Mouse (Mus musculus): Measurements from ENCODE around the gene Utp6. TPM values are rescaled to one million over a fixed set of nuclear protein-coding genes. Genes with fewer than 3 reads are reported as not detected.

Utp6 gene
- polyA plus RNA-seq, 2 experiments, result 29.9 to 54.8 TPM

DNA sequence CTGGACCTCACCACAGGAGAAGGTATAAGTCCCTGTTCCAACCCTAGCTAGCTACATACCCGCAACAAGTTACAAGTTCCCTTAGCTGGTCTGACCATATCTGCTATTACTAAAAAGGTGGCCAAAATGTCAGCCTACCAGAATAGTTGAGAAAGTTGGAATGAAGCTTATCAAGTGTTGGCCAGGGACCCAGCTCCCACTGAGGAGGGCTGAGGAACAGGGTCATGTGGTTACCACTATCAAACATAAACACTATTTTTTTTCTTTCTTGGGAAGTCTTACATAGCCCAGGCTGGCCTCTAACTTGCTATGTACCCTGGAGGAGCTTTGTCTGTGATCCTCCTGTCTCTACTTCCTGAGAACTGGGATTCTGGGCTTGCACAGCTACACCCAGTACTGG lies 75.8 kb downstream of the Utp6 start:
- Histone ChIP-seq H3K9ac (ENCODE audit: low read depth, low read length, severe bottlenecking) (no peak overlapping the region), H3K36me3 (ENCODE audit: control insufficient read depth, insufficient read depth, low read length) (no peaks in the 10 kb centered on the region), H3K4me2 (replicated peaks; ENCODE audit: low read depth, low read length, severe bottlenecking) (no peak overlapping the region), H3K4me1 (ENCODE audit: control insufficient read depth, insufficient read depth, low read length) (no peaks in the 10 kb centered on the region), H3K27ac (replicated peaks; ENCODE audit: low read depth, low read length) (no peak overlapping the region), H3K27me3 (ENCODE audit: control insufficient read depth, insufficient read depth, low read length) (no peaks in the 10 kb centered on the region), H3K4me3 (replicated peaks; ENCODE audit: low read length) (no peak overlapping the region), H3K9me3 (ENCODE audit: control insufficient read depth, low read length) (no peaks in the 10 kb centered on the region)
- DNase-seq (ENCODE audit: low spot score) (no peak), ATAC-seq (ENCODE audit: low FRiP score, low read depth) (no peak)
- WGBS, result 82% methylated on average over 1 of the region's 1 CpGs
- TF ChIP-seq POLR2A (IDR thresholded peaks at IDR 0.05; ENCODE audit: borderline replicate concordance, extremely low read depth, insufficient read depth, insufficient read length), result no peak

GRCm38 (mm10) chr11:79885713-79886393 lies 76.3 kb downstream of the Utp6 start:
- peak; percentile 73 for ATAC-seq (ENCODE audit: low FRiP score, low read depth)
- no peaks in the 10 kb centered on the region for H3K36me3 ChIP-seq (ENCODE audit: control insufficient read depth, insufficient read depth, low read length)
- H3K27ac ChIP-seq (replicated peaks; ENCODE audit: low read depth, low read length), result no peak overlapping the region
- H3K27me3 ChIP-seq (ENCODE audit: control insufficient read depth, insufficient read depth, low read length), result no peaks in the 10 kb centered on the region
- 77% methylated on average over 13 of the region's 13 CpGs for WGBS
- no peak for TF ChIP-seq POLR2A (IDR thresholded peaks at IDR 0.05; ENCODE audit: borderline replicate concordance, extremely low read depth, insufficient read depth, insufficient read length)
- H3K4me2 ChIP-seq (replicated peaks; ENCODE audit: low read depth, low read length, severe bottlenecking), result no peak overlapping the region
- H3K9ac ChIP-seq (ENCODE audit: low read depth, low read length, severe bottlenecking), result no peak overlapping the region
- no peaks in the 10 kb centered on the region for H3K4me1 ChIP-seq (ENCODE audit: control insufficient read depth, insufficient read depth, low read length)
- no peaks in the 10 kb centered on the region for H3K9me3 ChIP-seq (ENCODE audit: control insufficient read depth, low read length)
- DNase-seq (ENCODE audit: low spot score), result peak; percentile 61
- no peak overlapping the region for H3K4me3 ChIP-seq (replicated peaks; ENCODE audit: low read length)

- no peak for TF ChIP-seq POLR2A (IDR thresholded peaks at IDR 0.05; ENCODE audit: borderline replicate concordance, extremely low read depth, insufficient read depth, insufficient read length)
These were observed 77.4 kb downstream of the Utp6 start for GRCm38 (mm10) chr11:79884784-79885183.

More at GRCm38 (mm10) chr11:79884784-79885183, 77.4 kb downstream of the Utp6 start:
- DNase-seq (ENCODE audit: low spot score) (no peak), ATAC-seq (ENCODE audit: low FRiP score, low read depth) (no peak)
- no peak overlapping the region for H3K4me2 ChIP-seq (replicated peaks; ENCODE audit: low read depth, low read length, severe bottlenecking)
- H3K9me3 ChIP-seq (ENCODE audit: control insufficient read depth, low read length), result no peaks in the 10 kb centered on the region
- no peaks in the 10 kb centered on the region for H3K4me1 ChIP-seq (ENCODE audit: control insufficient read depth, insufficient read depth, low read length)
- no peaks in the 10 kb centered on the region for H3K36me3 ChIP-seq (ENCODE audit: control insufficient read depth, insufficient read depth, low read length)
- 85% methylated on average over 6 of the region's 6 CpGs for WGBS
- no peak overlapping the region for H3K9ac ChIP-seq (ENCODE audit: low read depth, low read length, severe bottlenecking)
- H3K27me3 ChIP-seq (ENCODE audit: control insufficient read depth, insufficient read depth, low read length), result no peaks in the 10 kb centered on the region
- no peak overlapping the region for H3K4me3 ChIP-seq (replicated peaks; ENCODE audit: low read length)
- H3K27ac ChIP-seq (replicated peaks; ENCODE audit: low read depth, low read length), result no peak overlapping the region

Other genes starting within 250 kb of the Utp6 start
- gene Suz12, start 30.7 kb upstream of the Utp6 start, polyA plus RNA-seq (2012; rRNA removed), result 26.0 and 28.5 TPM in 2 replicates
- 20.4 and 22.8 TPM in 2 replicates for gene Suz12, start 30.7 kb upstream of the Utp6 start, polyA plus RNA-seq (2014; fragmentation: Nextera tagmentation; extraction: Ambion mirVana)
- 33.4 and 34.9 TPM in 2 replicates for gene Crlf3, start 118.6 kb upstream of the Utp6 start, polyA plus RNA-seq (2012; rRNA removed)
- 44.1 and 45.6 TPM in 2 replicates for gene Crlf3, start 118.6 kb upstream of the Utp6 start, polyA plus RNA-seq (2014; fragmentation: Nextera tagmentation; extraction: Ambion mirVana)
- 13.1 and 13.8 TPM in 2 replicates for gene Atad5, start 127.0 kb upstream of the Utp6 start, polyA plus RNA-seq (2012; rRNA removed)
- 11.1 and 12.4 TPM in 2 replicates for gene Atad5, start 127.0 kb upstream of the Utp6 start, polyA plus RNA-seq (2014; fragmentation: Nextera tagmentation; extraction: Ambion mirVana)
- gene Tefm, start 179.8 kb upstream of the Utp6 start, polyA plus RNA-seq (2012; rRNA removed), result 17.2 and 19.2 TPM in 2 replicates
- gene Tefm, start 179.8 kb upstream of the Utp6 start, polyA plus RNA-seq (2014; fragmentation: Nextera tagmentation; extraction: Ambion mirVana), result 23.8 and 24.3 TPM in 2 replicates
- gene Adap2, start 191.7 kb upstream of the Utp6 start, polyA plus RNA-seq (2012; rRNA removed), result 1.2 and 2.8 TPM in 2 replicates
- 1.5 and 2.4 TPM in 2 replicates for gene Adap2, start 191.7 kb upstream of the Utp6 start, polyA plus RNA-seq (2014; fragmentation: Nextera tagmentation; extraction: Ambion mirVana)
- gene Rnf135, start 221.5 kb upstream of the Utp6 start, polyA plus RNA-seq (2012; rRNA removed), result 6.0 and 7.2 TPM in 2 replicates
- gene Rnf135, start 221.5 kb upstream of the Utp6 start, polyA plus RNA-seq (2014; fragmentation: Nextera tagmentation; extraction: Ambion mirVana), result 6.0 and 7.2 TPM in 2 replicates
- gene Rhot1, start 246.6 kb upstream of the Utp6 start, polyA plus RNA-seq (2012; rRNA removed), result 40.3 and 41.5 TPM in 2 replicates
- gene Rhot1, start 246.6 kb upstream of the Utp6 start, polyA plus RNA-seq (2014; fragmentation: Nextera tagmentation; extraction: Ambion mirVana), result 55.8 and 61.3 TPM in 2 replicates

Measured in limb, embryonic 14.5 days (tissue).